Mouse (Mus musculus): ENCODE data around the gene Ift172.
"Not testable (repeated sequence)": the region's sequence is repeated elsewhere in the genome, so short reads cannot be mapped to it uniquely, and the experiment has no call there.

Ift172 gene

GRCm38 (mm10) chr5:31216554-31216953 lies 74.4 kb downstream of the Ift172 start:
- not testable (repeated sequence) for DNase-seq (ENCODE audit: low spot score)

GRCm38 (mm10) chr5:31204421-31204820 lies 86.5 kb downstream of the Ift172 start:
- no peak for DNase-seq (ENCODE audit: low spot score)

- DNase-seq (ENCODE audit: low spot score): no peak
These were observed 87.0 kb downstream of the Ift172 start for GRCm38 (mm10) chr5:31203866-31204265.
